Mouse (Mus musculus): ENCODE results near the gene Slc6a17. TPM values are rescaled to one million over a fixed set of nuclear protein-coding genes. Genes with fewer than 3 reads are reported as not detected.

Gene Slc6a17
- total and polyA plus RNA-seq, 3 experiments = 0.04 TPM; not detected in 2

- Histone ChIP-seq H3K27ac (ENCODE audit: control insufficient read depth, low read depth, low read length) (no peak overlapping the region), H3K79me2 (ENCODE audit: control insufficient read depth, insufficient read depth, low read length, poor library complexity) (no peaks in the 10 kb centered on the region), H3K4me1 (ENCODE audit: control insufficient read depth in 1 of 2, insufficient read depth in 2 of 2, low read length in 2 of 2) (no peaks in the 10 kb centered on the region), H3K27me3 (ENCODE audit: control insufficient read depth in 1 of 2, insufficient read depth in 2 of 2, low read length in 2 of 2) (peaks cover 6 to 17% of the 10 kb centered on the region in 2 experiments), H3K9ac (ENCODE audit: control insufficient read depth, low read depth, low read length, poor library complexity, severe bottlenecking) (no peak overlapping the region), H3K36me3 (ENCODE audit: control insufficient read depth in 1 of 2, insufficient read depth in 2 of 2, low read length in 2 of 2) (no peaks in the 10 kb centered on the region), H3K4me3 (ENCODE audit: control insufficient read depth in 1 of 2, insufficient read depth in 1 of 2, low read depth in 2 of 2, low read length in 2 of 2) (no peak overlapping the region), H3K9me3 (replicated peaks; ENCODE audit: insufficient read depth, low read length) (no peaks in the 10 kb centered on the region)
- TF ChIP-seq TAL1 (IDR thresholded peaks at IDR 0.05; ENCODE audit: low read length) (no peak), MYC (IDR thresholded peaks at IDR 0.05; ENCODE audit: low read depth, low read length) (no peak), ZKSCAN1 (IDR thresholded peaks at IDR 0.05; ENCODE audit: low read depth, low read length) (no peak), MEF2A (IDR thresholded peaks at IDR 0.05; ENCODE audit: extremely low read depth, insufficient replicate concordance, low read depth, low read length, poor library complexity, severe bottlenecking) (no peak), RCOR1 (IDR thresholded peaks at IDR 0.05; ENCODE audit: low read depth, low read length) (no peak), CHD2 (IDR thresholded peaks at IDR 0.05; ENCODE audit: low read length) (no peak), GATA1 (IDR thresholded peaks at IDR 0.05; ENCODE audit: low read depth, low read length) (no peak), CTCF (IDR thresholded peaks at IDR 0.05 in 2 of 3, conservative IDR thresholded peaks at IDR 0.05 in 1 of 3; ENCODE audit: control insufficient read depth in 1 of 3, insufficient read depth in 1 of 3, low read depth in 2 of 3, low read length in 3 of 3, poor library complexity in 1 of 3, severe bottlenecking in 1 of 3) (no peak), ZNF384 (IDR thresholded peaks at IDR 0.05; ENCODE audit: low read depth, low read length) (no peak), POLR2AphosphoS2 (IDR thresholded peaks at IDR 0.05; ENCODE audit: low read length) (no peak), GABPA (IDR thresholded peaks at IDR 0.05; ENCODE audit: low read depth, low read length) (no peak), ZC3H11A (IDR thresholded peaks at IDR 0.05; ENCODE audit: low read depth, low read length) (no peak), TBP (IDR thresholded peaks at IDR 0.05; ENCODE audit: low read depth, low read length) (no peak), MYB (IDR thresholded peaks at IDR 0.05; ENCODE audit: low read depth, low read length) (no peak), MAFK (IDR thresholded peaks at IDR 0.05; ENCODE audit: borderline replicate concordance, low read depth, low read length) (no peak), SIN3A (IDR thresholded peaks at IDR 0.05; ENCODE audit: low read length) (no peak), MAZ (IDR thresholded peaks at IDR 0.05; ENCODE audit: low read depth, low read length) (no peak), EP300 (IDR thresholded peaks at IDR 0.05; ENCODE audit: low read depth in 1 of 2, low read length in 2 of 2) (no peak), BHLHE40 (IDR thresholded peaks at IDR 0.05; ENCODE audit: borderline replicate concordance, low read depth, low read length) (no peak), NRF1 (IDR thresholded peaks at IDR 0.05; ENCODE audit: insufficient read depth, low read depth, low read length, poor library complexity, severe bottlenecking) (no peak)
- DNase-seq (ENCODE audit: low read depth, low spot score) = no peak
Observed at GRCm38 (mm10) chr3:107496086-107496850, 21.6 kb downstream of the Slc6a17 start.

GRCm38 (mm10) chr3:107495524-107495923, 22.3 kb downstream of the Slc6a17 start:
- H3K79me2 ChIP-seq (ENCODE audit: control insufficient read depth, insufficient read depth, low read length, poor library complexity) = no peaks in the 10 kb centered on the region
- no peak overlapping the region for H3K9ac ChIP-seq (ENCODE audit: control insufficient read depth, low read depth, low read length, poor library complexity, severe bottlenecking)
- H3K27me3 ChIP-seq (ENCODE audit: control insufficient read depth in 1 of 2, insufficient read depth in 2 of 2, low read length in 2 of 2) = peaks cover 6 to 17% of the 10 kb centered on the region in 2 experiments
- H3K36me3 ChIP-seq (ENCODE audit: control insufficient read depth in 1 of 2, insufficient read depth in 2 of 2, low read length in 2 of 2) = no peaks in the 10 kb centered on the region
- no peak for DNase-seq (ENCODE audit: low read depth, low spot score)
- H3K4me3 ChIP-seq (ENCODE audit: control insufficient read depth in 1 of 2, insufficient read depth in 1 of 2, low read depth in 2 of 2, low read length in 2 of 2) = no peak overlapping the region
- no peaks in the 10 kb centered on the region for H3K4me1 ChIP-seq (ENCODE audit: control insufficient read depth in 1 of 2, insufficient read depth in 2 of 2, low read length in 2 of 2)
- TF ChIP-seq MAX (IDR thresholded peaks at IDR 0.05; ENCODE audit: low read length) = no peak
- TF ChIP-seq ZMIZ1 (IDR thresholded peaks at IDR 0.05; ENCODE audit: low read depth, low read length) = no peak
- TF ChIP-seq ELF1 (IDR thresholded peaks at IDR 0.05; ENCODE audit: low read depth, low read length) = no peak
- TF ChIP-seq UBTF (IDR thresholded peaks at IDR 0.05; ENCODE audit: borderline replicate concordance, insufficient read depth, low read depth, low read length) = no peak
- TF ChIP-seq CHD1 (IDR thresholded peaks at IDR 0.05; ENCODE audit: low read depth, low read length) = no peak
- no peak for TF ChIP-seq MEF2A (IDR thresholded peaks at IDR 0.05; ENCODE audit: extremely low read depth, insufficient replicate concordance, low read depth, low read length, poor library complexity, severe bottlenecking)
- TF ChIP-seq E2F4 (IDR thresholded peaks at IDR 0.05; ENCODE audit: borderline replicate concordance, low read depth, low read length) = no peak
- TF ChIP-seq EP300 (IDR thresholded peaks at IDR 0.05; ENCODE audit: low read depth in 1 of 2, low read length in 2 of 2) = no peak
- TF ChIP-seq MAFK (IDR thresholded peaks at IDR 0.05; ENCODE audit: borderline replicate concordance, low read depth, low read length) = no peak
- TF ChIP-seq MXI1 (IDR thresholded peaks at IDR 0.05; ENCODE audit: low read depth, low read length) = no peak
- TF ChIP-seq CHD2 (IDR thresholded peaks at IDR 0.05; ENCODE audit: low read length) = no peak
- TF ChIP-seq MYB (IDR thresholded peaks at IDR 0.05; ENCODE audit: low read depth, low read length) = no peak
- no peak for TF ChIP-seq TCF12 (IDR thresholded peaks at IDR 0.05; ENCODE audit: low read depth, low read length)
- TF ChIP-seq RAD21 (IDR thresholded peaks at IDR 0.05; ENCODE audit: low read depth, low read length) = no peak
- no peak for TF ChIP-seq POLR2AphosphoS5 (IDR thresholded peaks at IDR 0.05; ENCODE audit: borderline replicate concordance, low read depth, low read length)
- no peak for TF ChIP-seq MAZ (IDR thresholded peaks at IDR 0.05; ENCODE audit: low read depth, low read length)
- no peak for TF ChIP-seq TBP (IDR thresholded peaks at IDR 0.05; ENCODE audit: low read depth, low read length)
- H3K27ac ChIP-seq (ENCODE audit: control insufficient read depth, low read depth, low read length) = no peak overlapping the region
- H3K9me3 ChIP-seq (replicated peaks; ENCODE audit: insufficient read depth, low read length) = no peaks in the 10 kb centered on the region
